Mouse (Mus musculus) ovary, postnatal 10 days (tissue): ENCODE results near the gene Gm4491.
"Not testable (repeated sequence)": the region's sequence is repeated elsewhere in the genome, so short reads cannot be mapped to it uniquely, and the experiment has no call there.

Experiments used
- DNase-seq: peaks from one replicate; pipeline ENCODE4 v3.0.0; 2022; ENCODE audit warnings: low spot score

The Gm4491 gene

GRCm38 (mm10) chr14:57082863-57083262, 32.8 kb downstream of the Gm4491 start:
- DNase-seq = no peak

- DNase-seq = no peak
Observed at GRCm38 (mm10) chr14:57075537-57075936, 40.1 kb downstream of the Gm4491 start.

GRCm38 (mm10) chr14:57069906-57070305, 45.8 kb downstream of the Gm4491 start:
- DNase-seq = not testable (repeated sequence)

GRCm38 (mm10) chr14:57066053-57066452, 49.6 kb downstream of the Gm4491 start:
- DNase-seq = no peak
